Mouse (Mus musculus) layer of hippocampus, adult 2 months (tissue): ENCODE results near the gene 4931409K22Rik. TPM values are rescaled to one million over a fixed set of nuclear protein-coding genes. Genes with fewer than 3 reads are reported as not detected.

ENCODE experiments used
- DNase-seq, 2 experiments: peaks; one replicate each; pipeline ENCODE4 v3.0.0; 2022; ENCODE audit warnings: low spot score in 2 of 2
- H3K27ac ChIP-seq: fragments of 200-600 bp; 2 replicates; pipeline ENCODE4 v1.8.1; 2022
- H3K4me3 ChIP-seq: fragments of 200-600 bp; 2 replicates; pipeline ENCODE4 v1.8.1; 2022; ENCODE audit warnings: mild to moderate bottlenecking
- CTCF ChIP-seq: fragments of 200-600 bp; conservative IDR thresholded peaks from 2 replicates; pipeline ENCODE4 v1.8.1; 2022; ENCODE audit warnings: antibody characterized with exemption, mild to moderate bottlenecking, moderate library complexity
- long read RNA-seq, 2 experiments: library from polyadenylated mRNA; stranded (forward); transcript quantifications; one replicate each; pipeline ENCODE4 v2.0.0; 2021; ENCODE audit warnings: borderline mapping rate in 2 of 2
- total RNA-seq, 2 experiments: library from RNA; stranded (reverse); gene quantifications; 2 replicates each; pipeline ENCODE4 v1.2.3; 2021

4931409K22Rik gene
- total RNA-seq: not detected
- long read RNA-seq, experiment 1: 0 reads
- long read RNA-seq, experiment 2: 0 reads

- no peak within 1 kb of the TSS for H3K4me3 ChIP-seq
- no peak within 1 kb of the TSS for H3K27ac ChIP-seq
- DNase-seq: no peak
- TF ChIP-seq CTCF: no peak
These were observed at the start of gene 4931409K22Rik for GRCm38 (mm10) chr5:24556709-24557108. Gene 4931409K22Rik, minus strand, starts transcription at chr5:24556809.

GRCm38 (mm10) chr5:24605980-24606665 lies 49.5 kb upstream of the 4931409K22Rik start:
- Histone ChIP-seq H3K4me3 (no peak overlapping the region; the same call in 1 of the 2 replicates), H3K27ac (peak overlapping the region; percentile 57; the same call in 1 of the 2 replicates)
- DNase-seq: no peak
- TF ChIP-seq CTCF: peak; percentile 20; the same call in 1 of the 2 replicates

- no peak for TF ChIP-seq CTCF
These were observed 48.8 kb upstream of the 4931409K22Rik start for GRCm38 (mm10) chr5:24605321-24605979.

GRCm38 (mm10) chr5:24604656-24605100 lies 48.1 kb upstream of the 4931409K22Rik start:
- Histone ChIP-seq H3K27ac (peak overlapping the region; percentile 92), H3K4me3 (peak overlapping the region; percentile 58)
- peak; percentile 52 for TF ChIP-seq CTCF
- DNase-seq: peak; percentile 73 to 78

More at GRCm38 (mm10) chr5:24605321-24605979, 48.8 kb upstream of the 4931409K22Rik start:
- no peak for DNase-seq
- H3K27ac ChIP-seq: peak overlapping the region; percentile 92
- H3K4me3 ChIP-seq: peak overlapping the region; percentile 58

GRCm38 (mm10) chr5:24604080-24604655 lies 47.6 kb upstream of the 4931409K22Rik start:
- no peak for DNase-seq
- no peak for TF ChIP-seq CTCF
- H3K27ac ChIP-seq: peak overlapping the region; percentile 92
- peak overlapping the region; percentile 58 for H3K4me3 ChIP-seq

GRCm38 (mm10) chr5:24603431-24604010 lies 46.9 kb upstream of the 4931409K22Rik start:
- TF ChIP-seq CTCF: no peak
- H3K4me3 ChIP-seq: no peak overlapping the region; the same call in 1 of the 2 replicates
- no peak for DNase-seq
- peak overlapping the region; percentile 92 for H3K27ac ChIP-seq

- Histone ChIP-seq H3K27ac (peak overlapping the region; percentile 92), H3K4me3 (peak overlapping the region; percentile 64)
- TF ChIP-seq CTCF: no peak
- no peak for DNase-seq
These were observed 46.2 kb upstream of the 4931409K22Rik start for GRCm38 (mm10) chr5:24602751-24603343.

- DNase-seq: no peak
- Histone ChIP-seq H3K27ac (peak overlapping the region; percentile 92), H3K4me3 (peak overlapping the region; percentile 64)
- no peak for TF ChIP-seq CTCF
These were observed 45.5 kb upstream of the 4931409K22Rik start for GRCm38 (mm10) chr5:24601911-24602750.

- peak overlapping the region; percentile 92 for H3K27ac ChIP-seq
- H3K4me3 ChIP-seq: peak overlapping the region; percentile 64
- DNase-seq: no peak
- no peak for TF ChIP-seq CTCF
These were observed 44.6 kb upstream of the 4931409K22Rik start for GRCm38 (mm10) chr5:24601071-24601835.

- Histone ChIP-seq H3K27ac (no peak overlapping the region), H3K4me3 (no peak overlapping the region)
- no peak for TF ChIP-seq CTCF
- DNase-seq: no peak
These were observed 43.6 kb upstream of the 4931409K22Rik start for GRCm38 (mm10) chr5:24600236-24600635.

GRCm38 (mm10) chr5:24599137-24599536 lies 42.5 kb upstream of the 4931409K22Rik start:
- Histone ChIP-seq H3K4me3 (peak overlapping the region; percentile 55), H3K27ac (no peak overlapping the region; the same call in 1 of the 2 replicates)
- DNase-seq: no peak
- no peak for TF ChIP-seq CTCF
